Mouse (Mus musculus) embryonic fibroblast, embryonic 13.5 days (primary cell): Measurements from ENCODE around the gene 1700003E16Rik. TPM values are rescaled to one million over a fixed set of nuclear protein-coding genes. Genes with fewer than 3 reads are reported as not detected.
A peak's percentile ranks its signal among the peaks of the same experiment; 100 is the strongest.

Experiments
- H3K27ac ChIP-seq: 2 replicates; pipeline ENCODE4 v1.5.1; 2012; ENCODE audit warnings: low read length, control low read depth, inconsistent platforms; ENCODE audit not compliant: insufficient read depth
- H3K4me1 ChIP-seq: 2 replicates; pipeline ENCODE4 v1.6.1; 2011; ENCODE audit warnings: low read length; ENCODE audit not compliant: control insufficient read depth, insufficient read depth
- H3K4me3 ChIP-seq: 2 replicates; pipeline ENCODE4 v1.5.1; 2011; ENCODE audit warnings: mild to moderate bottlenecking, control low read depth, low read length; ENCODE audit not compliant: insufficient read depth
- CTCF ChIP-seq: IDR thresholded peaks from 2 replicates; pipeline ENCODE4 v1.5.1; 2011; ENCODE audit warnings: mild to moderate bottlenecking, control low read depth, low read length, moderate library complexity, borderline replicate concordance; ENCODE audit not compliant: insufficient read depth
- POLR2A ChIP-seq: IDR thresholded peaks from 2 replicates; pipeline ENCODE4 v1.6.1; 2011; ENCODE audit warnings: low read depth, mild to moderate bottlenecking, control low read depth, low read length, moderate library complexity
- polyA plus RNA-seq: library from polyadenylated mRNA; stranded (reverse); fragments of >200 nt; gene quantifications from 2 replicates; pipeline ENCODE4 v1.2.4, GENCODE M21; 2011; ENCODE audit warnings: low read depth; ENCODE audit not compliant: missing spikeins, insufficient read length

Gene 1700003E16Rik
- polyA plus RNA-seq, 1 experiment = 0.51 TPM

GRCm38 (mm10) chr6:83117165-83117438 is 39.1 kb upstream of the 1700003E16Rik start:
- no peak for TF ChIP-seq CTCF
- TF ChIP-seq POLR2A = no peak
- Histone ChIP-seq H3K4me3 (no peak overlapping the region), H3K27ac (no peak overlapping the region), H3K4me1 (peaks cover 6% of the 10 kb centered on the region; the same call in 1 of the 2 replicates)

DNA sequence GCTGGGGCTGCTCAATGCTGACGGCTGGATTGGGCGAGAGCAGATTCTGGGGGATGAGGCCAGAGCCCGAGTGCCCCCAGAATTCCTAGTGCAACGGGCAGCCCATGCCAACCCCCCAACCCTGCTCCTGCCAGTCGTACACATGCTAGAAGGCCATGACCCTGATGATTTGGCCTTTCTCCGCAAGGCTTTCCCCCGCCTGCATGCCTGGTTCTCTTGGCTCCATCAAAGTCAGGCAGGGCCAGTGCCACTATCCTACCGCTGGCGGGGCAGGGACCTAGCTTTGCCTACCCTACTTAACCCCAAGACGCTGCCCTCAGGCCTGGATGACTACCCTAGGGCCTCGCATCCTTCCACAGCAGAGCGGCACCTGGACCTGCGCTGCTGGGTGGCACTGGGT is 38.6 kb upstream of the 1700003E16Rik start:
- no peak overlapping the region for H3K27ac ChIP-seq
- no peak for TF ChIP-seq CTCF
- TF ChIP-seq POLR2A = 0 out of 2 replicates have a peak, but pooled peaks have one; percentile 21
- H3K4me1 ChIP-seq = peaks cover 6% of the 10 kb centered on the region; the same call in 1 of the 2 replicates
- no peak overlapping the region for H3K4me3 ChIP-seq

DNA sequence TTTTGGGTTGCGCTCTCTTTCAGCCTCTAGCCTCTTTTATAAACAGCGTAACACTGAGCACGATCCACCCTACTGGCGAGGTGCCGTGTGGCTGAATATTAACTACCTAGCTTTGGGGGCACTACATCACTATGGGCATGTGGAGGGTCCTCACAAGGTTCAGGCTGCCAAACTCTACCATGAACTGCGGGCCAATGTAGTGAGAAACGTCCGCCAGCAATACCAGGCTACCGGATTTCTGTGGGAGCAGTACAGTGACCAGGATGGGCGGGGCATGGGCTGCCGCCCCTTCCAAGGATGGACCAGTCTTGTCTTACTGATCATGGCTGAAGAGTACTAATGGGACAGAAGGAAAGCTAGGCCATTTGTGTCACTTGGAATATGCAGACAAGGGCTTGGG is 37.8 kb upstream of the 1700003E16Rik start:
- Histone ChIP-seq H3K4me3 (no peak overlapping the region), H3K27ac (no peak overlapping the region), H3K4me1 (peaks cover 8% of the 10 kb centered on the region; the same call in 1 of the 2 replicates)
- TF ChIP-seq POLR2A (peak; percentile 6; the same call in 1 of the 2 replicates), CTCF (no peak)

- TF ChIP-seq CTCF = no peak
- peak; percentile 24; the same call in 1 of the 2 replicates for TF ChIP-seq POLR2A
- Histone ChIP-seq H3K4me1 (peaks cover 9% of the 10 kb centered on the region; the same call in 1 of the 2 replicates), H3K27ac (no peak overlapping the region), H3K4me3 (no peak overlapping the region)
Observed at GRCm38 (mm10) chr6:83118825-83119733, 37.1 kb upstream of the 1700003E16Rik start.

DNA sequence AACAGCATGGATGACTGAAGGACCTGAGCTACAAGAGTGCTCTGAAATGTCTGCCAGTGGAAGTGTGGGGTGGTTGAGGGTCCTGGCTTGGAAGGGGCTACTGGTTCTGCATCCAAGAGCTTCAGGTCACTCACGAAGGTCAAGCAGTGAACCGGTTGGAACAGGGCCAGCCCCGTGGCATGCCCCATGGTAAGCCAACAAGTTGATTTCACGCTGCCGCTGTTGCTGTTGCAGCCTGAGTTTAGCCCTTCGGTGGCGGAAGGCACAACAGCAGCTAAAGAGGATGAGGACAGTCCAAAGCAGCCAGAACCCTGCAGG is 36.5 kb upstream of the 1700003E16Rik start:
- TF ChIP-seq POLR2A (no peak), CTCF (no peak)
- Histone ChIP-seq H3K4me3 (no peak overlapping the region), H3K4me1 (peaks cover 10% of the 10 kb centered on the region; the same call in 1 of the 2 replicates), H3K27ac (no peak overlapping the region)

GRCm38 (mm10) chr6:83120930-83121862 is 35.0 kb upstream of the 1700003E16Rik start, which contains the start of gene Wbp1:
Gene Wbp1 (minus strand): TSS chr6:83121559.
- H3K4me1 ChIP-seq = peaks cover 10% of the 10 kb centered on the region; the same call in 1 of the 2 replicates
- peak within 1 kb of the TSS; percentile 76 for H3K27ac ChIP-seq
- H3K4me3 ChIP-seq = peak within 1 kb of the TSS; percentile 95
- TF ChIP-seq CTCF (no peak), POLR2A (peak; percentile 77)

DNA sequence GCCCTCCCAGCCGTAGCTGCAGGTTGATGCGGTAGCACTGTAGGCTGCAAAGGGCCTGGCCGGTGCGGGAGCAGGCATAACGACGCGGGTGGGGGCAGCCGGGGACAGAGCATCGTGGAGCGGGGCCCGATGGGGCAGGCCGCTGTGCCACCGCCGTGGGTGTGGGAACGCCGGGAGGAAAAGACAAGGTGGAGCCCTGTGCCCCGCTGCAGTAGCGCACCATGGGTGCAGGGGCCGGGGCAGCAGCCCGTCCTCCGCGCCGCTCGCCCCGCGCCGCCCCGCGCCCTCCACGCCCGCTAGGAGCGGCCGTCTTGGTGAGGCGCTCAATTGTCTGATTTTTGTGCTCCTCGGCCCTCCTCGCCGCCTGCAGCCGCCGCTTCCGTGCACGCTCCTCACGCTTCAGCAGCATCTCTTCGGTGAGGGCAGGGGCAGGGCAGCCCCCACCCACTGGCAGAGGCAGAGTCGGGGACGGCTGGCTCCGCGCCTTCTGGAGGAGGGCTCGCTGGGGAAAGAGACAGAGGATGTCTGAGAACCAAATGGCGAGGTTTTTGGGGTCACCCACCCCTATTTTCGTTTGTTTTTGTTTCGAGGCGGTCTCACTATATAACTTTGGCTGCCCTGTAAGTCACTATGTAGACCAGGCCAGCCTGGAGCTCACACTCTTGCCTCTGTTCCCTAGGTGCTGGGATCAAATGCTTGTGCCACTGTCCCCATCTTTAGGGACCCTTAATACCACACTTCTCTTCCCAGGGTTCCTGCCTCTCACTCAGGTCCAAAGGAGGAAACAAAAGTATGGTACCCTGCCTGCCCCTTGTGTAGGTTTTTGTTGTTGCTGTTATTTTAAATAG is 34.1 kb upstream of the 1700003E16Rik start:
- no peak for TF ChIP-seq CTCF
- no peak for TF ChIP-seq POLR2A
- H3K4me3 ChIP-seq = peak overlapping the region; percentile 72
- peaks cover 4% of the 10 kb centered on the region; the same call in 1 of the 2 replicates for H3K4me1 ChIP-seq
- peak overlapping the region; percentile 76 for H3K27ac ChIP-seq

DNA sequence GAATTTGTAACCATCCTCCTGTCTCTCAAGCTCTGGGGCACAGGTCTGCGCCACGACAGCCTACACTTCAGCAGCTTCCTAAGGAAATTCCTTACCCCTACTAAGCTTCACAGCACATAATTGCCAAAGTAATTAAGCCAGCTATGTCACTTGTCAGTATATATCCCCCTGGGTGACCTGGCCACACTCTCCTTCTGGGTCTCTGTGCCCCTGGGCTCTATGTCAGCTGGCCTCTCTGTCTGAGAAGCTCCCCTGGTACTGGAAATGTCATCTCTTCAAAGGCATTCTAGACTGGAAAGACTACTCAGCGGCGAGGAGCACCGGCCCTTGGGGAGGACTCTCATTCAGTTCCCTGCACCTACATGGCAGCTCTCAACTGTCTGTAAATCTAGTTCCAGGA is 33.2 kb upstream of the 1700003E16Rik start:
- TF ChIP-seq CTCF (no peak), POLR2A (no peak)
- H3K27ac ChIP-seq = no peak overlapping the region
- H3K4me3 ChIP-seq = no peak overlapping the region
- H3K4me1 ChIP-seq = peaks cover 4% of the 10 kb centered on the region; the same call in 1 of the 2 replicates

GRCm38 (mm10) chr6:83124851-83125312 is 31.3 kb upstream of the 1700003E16Rik start:
- H3K4me1 ChIP-seq = peaks cover 4% of the 10 kb centered on the region; the same call in 1 of the 2 replicates
- TF ChIP-seq CTCF = no peak
- TF ChIP-seq POLR2A = peak; percentile 63
- no peak overlapping the region for H3K27ac ChIP-seq
- H3K4me3 ChIP-seq = peak overlapping the region; percentile 75
